Mouse (Mus musculus): ENCODE measurements at regions not wholly inside any gene's neighbourhood (a gene's known extent, or its start where the extent isn't known, plus 50 kb on each side); places are given as distances from the start of the nearest gene placed in this dataset.
A peak's percentile ranks its signal among the peaks of the same experiment; 100 is the strongest.

GRCm38 (mm10) chr1:63955701-63956355, 166.3 kb downstream of the Klf7 start:
- 92% methylated on average over 4 of the region's 4 CpGs for WGBS
- Histone ChIP-seq H3K27ac (replicated peaks; ENCODE audit: insufficient read depth, low read depth, low read length) (no peak overlapping the region), H3K4me3 (ENCODE audit: insufficient read depth, low read depth, low read length) (no peak overlapping the region), H3K9ac (ENCODE audit: low read depth, low read length) (no peak overlapping the region), H3K36me3 (ENCODE audit: control insufficient read depth, insufficient read depth, low read length) (no peaks in the 10 kb centered on the region), H3K79me2 (ENCODE audit: control insufficient read depth, insufficient read depth, low read length) (no peaks in the 10 kb centered on the region), H3K4me1 (ENCODE audit: control insufficient read depth, insufficient read depth, low read length) (no peaks in the 10 kb centered on the region), H3K27me3 (ENCODE audit: control insufficient read depth, insufficient read depth, low read length) (no peaks in the 10 kb centered on the region)
- TF ChIP-seq POLR2A (IDR thresholded peaks at IDR 0.05; ENCODE audit: extremely low read depth, insufficient read depth, low read length): no peak
- no peak for TF ChIP-seq CTCF (IDR thresholded peaks at IDR 0.05; ENCODE audit: low read depth, low read length)
- DNase-seq (ENCODE audit: extremely low read depth, low read depth, low spot score): no peak

- H3K4me1 ChIP-seq (ENCODE audit: control insufficient read depth, insufficient read depth, low read length): no peaks in the 10 kb centered on the region
- no peaks in the 10 kb centered on the region for H3K79me2 ChIP-seq (ENCODE audit: control insufficient read depth, insufficient read depth, low read length)
- 90% methylated on average over 6 of the region's 6 CpGs for WGBS
- no peaks in the 10 kb centered on the region for H3K36me3 ChIP-seq (ENCODE audit: control insufficient read depth, insufficient read depth, low read length)
- TF ChIP-seq CTCF (IDR thresholded peaks at IDR 0.05; ENCODE audit: low read depth, low read length): no peak
- TF ChIP-seq POLR2A (IDR thresholded peaks at IDR 0.05; ENCODE audit: extremely low read depth, insufficient read depth, low read length): no peak
- no peak overlapping the region for H3K27ac ChIP-seq (replicated peaks; ENCODE audit: insufficient read depth, low read depth, low read length)
- no peaks in the 10 kb centered on the region for H3K27me3 ChIP-seq (ENCODE audit: control insufficient read depth, insufficient read depth, low read length)
- DNase-seq (ENCODE audit: extremely low read depth, low read depth, low spot score): no peak
- H3K4me3 ChIP-seq (ENCODE audit: insufficient read depth, low read depth, low read length): no peak overlapping the region
- no peak overlapping the region for H3K9ac ChIP-seq (ENCODE audit: low read depth, low read length)
Measured at GRCm38 (mm10) chr1:63954876-63955513, 167.1 kb downstream of the Klf7 start.

- 61% methylated on average over 2 of the region's 2 CpGs for WGBS
- H3K79me2 ChIP-seq (ENCODE audit: control insufficient read depth, insufficient read depth, low read length): no peaks in the 10 kb centered on the region
- no peaks in the 10 kb centered on the region for H3K36me3 ChIP-seq (ENCODE audit: control insufficient read depth, insufficient read depth, low read length)
- H3K27me3 ChIP-seq (ENCODE audit: control insufficient read depth, insufficient read depth, low read length): no peaks in the 10 kb centered on the region
- no peaks in the 10 kb centered on the region for H3K4me1 ChIP-seq (ENCODE audit: control insufficient read depth, insufficient read depth, low read length)
- no peak overlapping the region for H3K4me3 ChIP-seq (ENCODE audit: insufficient read depth, low read depth, low read length)
- H3K9ac ChIP-seq (ENCODE audit: low read depth, low read length): no peak overlapping the region
- DNase-seq (ENCODE audit: extremely low read depth, low read depth, low spot score): no peak
- no peak for TF ChIP-seq POLR2A (IDR thresholded peaks at IDR 0.05; ENCODE audit: extremely low read depth, insufficient read depth, low read length)
- TF ChIP-seq CTCF (IDR thresholded peaks at IDR 0.05; ENCODE audit: low read depth, low read length): no peak
- no peak overlapping the region for H3K27ac ChIP-seq (replicated peaks; ENCODE audit: insufficient read depth, low read depth, low read length)
Measured at GRCm38 (mm10) chr1:63954172-63954571, 167.9 kb downstream of the Klf7 start.

GRCm38 (mm10) chr1:63953229-63953883, 168.7 kb downstream of the Klf7 start:
- H3K9ac ChIP-seq (ENCODE audit: low read depth, low read length): no peak overlapping the region
- WGBS: 61% methylated on average over 18 of the region's 18 CpGs
- H3K36me3 ChIP-seq (ENCODE audit: control insufficient read depth, insufficient read depth, low read length): no peaks in the 10 kb centered on the region
- no peak for DNase-seq (ENCODE audit: extremely low read depth, low read depth, low spot score)
- peak; percentile 67 for TF ChIP-seq CTCF (IDR thresholded peaks at IDR 0.05; ENCODE audit: low read depth, low read length)
- TF ChIP-seq POLR2A (IDR thresholded peaks at IDR 0.05; ENCODE audit: extremely low read depth, insufficient read depth, low read length): no peak
- no peak overlapping the region for H3K4me3 ChIP-seq (ENCODE audit: insufficient read depth, low read depth, low read length)
- no peaks in the 10 kb centered on the region for H3K79me2 ChIP-seq (ENCODE audit: control insufficient read depth, insufficient read depth, low read length)
- H3K27ac ChIP-seq (replicated peaks; ENCODE audit: insufficient read depth, low read depth, low read length): no peak overlapping the region
- no peaks in the 10 kb centered on the region for H3K4me1 ChIP-seq (ENCODE audit: control insufficient read depth, insufficient read depth, low read length)
- no peaks in the 10 kb centered on the region for H3K27me3 ChIP-seq (ENCODE audit: control insufficient read depth, insufficient read depth, low read length)

- 54% methylated on average over 7 of the region's 7 CpGs for WGBS
- Histone ChIP-seq H3K27ac (replicated peaks; ENCODE audit: insufficient read depth, low read depth, low read length) (no peak overlapping the region), H3K9ac (ENCODE audit: low read depth, low read length) (no peak overlapping the region), H3K4me1 (ENCODE audit: control insufficient read depth, insufficient read depth, low read length) (no peaks in the 10 kb centered on the region), H3K79me2 (ENCODE audit: control insufficient read depth, insufficient read depth, low read length) (no peaks in the 10 kb centered on the region), H3K27me3 (ENCODE audit: control insufficient read depth, insufficient read depth, low read length) (no peaks in the 10 kb centered on the region), H3K36me3 (ENCODE audit: control insufficient read depth, insufficient read depth, low read length) (no peaks in the 10 kb centered on the region), H3K4me3 (ENCODE audit: insufficient read depth, low read depth, low read length) (no peak overlapping the region)
- peak; percentile 7 for DNase-seq (ENCODE audit: extremely low read depth, low read depth, low spot score)
- TF ChIP-seq CTCF (IDR thresholded peaks at IDR 0.05; ENCODE audit: low read depth, low read length) (no peak), POLR2A (IDR thresholded peaks at IDR 0.05; ENCODE audit: extremely low read depth, insufficient read depth, low read length) (no peak)
Measured at GRCm38 (mm10) chr1:63951663-63952062, 170.4 kb downstream of the Klf7 start.

GRCm38 (mm10) chr1:63947278-63947677, 174.8 kb downstream of the Klf7 start:
- DNase-seq (ENCODE audit: extremely low read depth, low read depth, low spot score): no peak
- H3K27ac ChIP-seq (replicated peaks; ENCODE audit: insufficient read depth, low read depth, low read length): no peak overlapping the region
- TF ChIP-seq CTCF (IDR thresholded peaks at IDR 0.05; ENCODE audit: low read depth, low read length) (no peak), POLR2A (IDR thresholded peaks at IDR 0.05; ENCODE audit: extremely low read depth, insufficient read depth, low read length) (no peak)
- no peak overlapping the region for H3K4me3 ChIP-seq (ENCODE audit: insufficient read depth, low read depth, low read length)
- H3K79me2 ChIP-seq (ENCODE audit: control insufficient read depth, insufficient read depth, low read length): no peaks in the 10 kb centered on the region
- WGBS: 69% methylated on average over 1 of the region's 1 CpGs
- H3K9ac ChIP-seq (ENCODE audit: low read depth, low read length): no peak overlapping the region
- no peaks in the 10 kb centered on the region for H3K4me1 ChIP-seq (ENCODE audit: control insufficient read depth, insufficient read depth, low read length)
- H3K36me3 ChIP-seq (ENCODE audit: control insufficient read depth, insufficient read depth, low read length): no peaks in the 10 kb centered on the region
- H3K27me3 ChIP-seq (ENCODE audit: control insufficient read depth, insufficient read depth, low read length): no peaks in the 10 kb centered on the region
